Mouse (Mus musculus) liver, embryonic 11.5 days (tissue): ENCODE measurements around the gene Sacm1l. TPM values are rescaled to one million over a fixed set of nuclear protein-coding genes. Genes with fewer than 3 reads are reported as not detected.

ENCODE experiments used
- ATAC-seq: fragments of 200-750 bp; cut with Nextera tagmentation; replicated peaks from 2 replicates; pipeline ENCODE4 v1.8.0; 2017; ENCODE audit warnings: moderate number of reproducible peaks, mild to moderate bottlenecking, moderate TSS enrichment, moderate library complexity; ENCODE audit not compliant: low FRiP score
- DNase-seq: peaks from one replicate; pipeline ENCODE4 v3.0.0-alpha.2; 2017; ENCODE audit warnings: low spot score
- H3K27ac ChIP-seq: fragments of 300-500 bp; sonication (generic); 2 replicates; pipeline ENCODE4 v1.5.1; 2014; ENCODE audit warnings: mild to moderate bottlenecking, low read depth, low read length, control low read depth
- H3K27me3 ChIP-seq: fragments of 300-500 bp; sonication (generic); replicated peaks from 2 replicates; pipeline ENCODE4 v1.6.1; 2014; ENCODE audit warnings: low read length, mixed read lengths; ENCODE audit not compliant: control insufficient read depth, insufficient read depth
- H3K36me3 ChIP-seq: fragments of 300-500 bp; sonication (generic); 2 replicates; pipeline ENCODE4 v1.6.1; 2014; ENCODE audit warnings: mild to moderate bottlenecking, low read length, moderate library complexity, mixed read lengths; ENCODE audit not compliant: control insufficient read depth, insufficient read depth
- H3K4me1 ChIP-seq: fragments of 300-500 bp; sonication (generic); replicated peaks from 2 replicates; pipeline ENCODE4 v1.6.1; 2014; ENCODE audit warnings: low read length, mixed read lengths; ENCODE audit not compliant: control insufficient read depth, insufficient read depth
- H3K4me2 ChIP-seq: fragments of 300-500 bp; sonication (generic); 2 replicates; pipeline ENCODE4 v1.6.1; 2014; ENCODE audit warnings: mild to moderate bottlenecking, control low read depth, moderate library complexity
- H3K4me3 ChIP-seq: fragments of 300-500 bp; sonication (generic); 2 replicates; pipeline ENCODE4 v1.5.1; 2014; ENCODE audit warnings: low read depth, low read length, control low read depth
- H3K9ac ChIP-seq: fragments of 300-500 bp; sonication (generic); 2 replicates; pipeline ENCODE4 v1.6.1; 2014; ENCODE audit warnings: low read depth, low read length, control low read depth
- H3K9me3 ChIP-seq: fragments of 300-500 bp; sonication (generic); 2 replicates; pipeline ENCODE4 v1.6.1; 2016; ENCODE audit warnings: low read length, inconsistent platforms, mixed read lengths; ENCODE audit not compliant: control insufficient read depth
- WGBS: fragments of 180-500 bp; shearing (Covaris S2); extraction: QIAGEN DNeasy Blood & Tissue Kit; methylation state at CpG from one replicate; pipeline ENCODE4 v1.1.7; 2014; 5-methylcytosine and 5-hydroxymethylcytosine counted together
- polyA plus RNA-seq: library from polyadenylated mRNA; unstranded; fragments of >200 nt; fragmentation: Nextera tagmentation; extraction: Ambion mirVana; gene quantifications from 2 replicates; pipeline ENCODE4 v1.2.1, GENCODE M21; 2014

Gene Sacm1l
- polyA plus RNA-seq, 1 experiment from 2014 or later, result 44.5 TPM

- H3K27me3 ChIP-seq, result no peaks in the 10 kb centered on the region
- WGBS, result 90% methylated on average over 11 of the region's 11 CpGs
- H3K27ac ChIP-seq, result no peak overlapping the region
- no peak for ATAC-seq
- no peak overlapping the region for H3K4me3 ChIP-seq
- H3K9me3 ChIP-seq, result no peaks in the 10 kb centered on the region
- no peaks in the 10 kb centered on the region for H3K4me1 ChIP-seq
- H3K4me2 ChIP-seq, result no peak overlapping the region
- DNase-seq, result no peak
- no peak overlapping the region for H3K9ac ChIP-seq
- H3K36me3 ChIP-seq, result no peaks in the 10 kb centered on the region
Measured at GRCm38 (mm10) chr9:123625821-123626220, 96.3 kb downstream of the Sacm1l start.

GRCm38 (mm10) chr9:123631666-123632065 lies 102.1 kb downstream of the Sacm1l start:
- WGBS, result 82% methylated on average over 3 of the region's 3 CpGs
- no peak for ATAC-seq
- no peak overlapping the region for H3K9ac ChIP-seq

GRCm38 (mm10) chr9:123632281-123632680 lies 102.7 kb downstream of the Sacm1l start, which contains the start of gene Slc6a20b:
Slc6a20b (minus strand) TSS chr9:123632565.
- no peaks in the 10 kb centered on the region for H3K4me1 ChIP-seq
- no peak for DNase-seq
- 76% methylated on average over 6 of the region's 6 CpGs for WGBS
- H3K27me3 ChIP-seq, result no peaks in the 10 kb centered on the region
- no peak within 1 kb of the TSS for H3K4me2 ChIP-seq
- no peak within 1 kb of the TSS for H3K27ac ChIP-seq
- H3K9ac ChIP-seq, result no peak within 1 kb of the TSS
- no peaks in the 10 kb centered on the region for H3K36me3 ChIP-seq
- H3K9me3 ChIP-seq, result no peaks in the 10 kb centered on the region
- no peak for ATAC-seq
- H3K4me3 ChIP-seq, result no peak within 1 kb of the TSS

More at GRCm38 (mm10) chr9:123631666-123632065, 102.1 kb downstream of the Sacm1l start:
- H3K9me3 ChIP-seq, result no peaks in the 10 kb centered on the region
- H3K27ac ChIP-seq, result no peak overlapping the region
- H3K4me3 ChIP-seq, result no peak overlapping the region
- no peaks in the 10 kb centered on the region for H3K27me3 ChIP-seq
- H3K4me1 ChIP-seq, result no peaks in the 10 kb centered on the region
- H3K4me2 ChIP-seq, result no peak overlapping the region
- DNase-seq, result no peak
- no peaks in the 10 kb centered on the region for H3K36me3 ChIP-seq

GRCm38 (mm10) chr9:123632993-123633392 lies 103.4 kb downstream of the Sacm1l start:
- H3K4me3 ChIP-seq, result no peak overlapping the region
- H3K4me1 ChIP-seq, result no peaks in the 10 kb centered on the region
- no peaks in the 10 kb centered on the region for H3K9me3 ChIP-seq
- no peak overlapping the region for H3K9ac ChIP-seq
- DNase-seq, result no peak
- no peak overlapping the region for H3K27ac ChIP-seq
- no peaks in the 10 kb centered on the region for H3K27me3 ChIP-seq
- no peak overlapping the region for H3K4me2 ChIP-seq
- no peaks in the 10 kb centered on the region for H3K36me3 ChIP-seq
- 77% methylated on average over 3 of the region's 3 CpGs for WGBS
- ATAC-seq, result no peak

GRCm38 (mm10) chr9:123636771-123637170 lies 107.2 kb downstream of the Sacm1l start:
- 61% methylated on average over 5 of the region's 5 CpGs for WGBS
- ATAC-seq, result no peak
- no peaks in the 10 kb centered on the region for H3K4me1 ChIP-seq

GRCm38 (mm10) chr9:123638231-123638630 lies 108.7 kb downstream of the Sacm1l start:
- Histone ChIP-seq H3K9me3 (no peaks in the 10 kb centered on the region), H3K4me1 (no peaks in the 10 kb centered on the region), H3K27ac (no peak overlapping the region), H3K36me3 (no peaks in the 10 kb centered on the region), H3K9ac (no peak overlapping the region), H3K4me3 (no peak overlapping the region), H3K4me2 (no peak overlapping the region), H3K27me3 (no peaks in the 10 kb centered on the region)
- DNase-seq, result no peak
- ATAC-seq, result no peak; the same call in 1 of the 2 replicates

More at GRCm38 (mm10) chr9:123636771-123637170, 107.2 kb downstream of the Sacm1l start:
- Histone ChIP-seq H3K27me3 (no peaks in the 10 kb centered on the region), H3K4me3 (no peak overlapping the region), H3K9ac (no peak overlapping the region), H3K27ac (no peak overlapping the region), H3K4me2 (no peak overlapping the region), H3K36me3 (no peaks in the 10 kb centered on the region), H3K9me3 (no peaks in the 10 kb centered on the region)
- DNase-seq, result no peak

- Histone ChIP-seq H3K9me3 (no peaks in the 10 kb centered on the region), H3K27me3 (no peaks in the 10 kb centered on the region), H3K27ac (no peak overlapping the region), H3K4me2 (no peak overlapping the region), H3K4me1 (no peaks in the 10 kb centered on the region), H3K9ac (no peak overlapping the region), H3K36me3 (no peaks in the 10 kb centered on the region), H3K4me3 (no peak overlapping the region)
- DNase-seq, result no peak
- ATAC-seq, result peak; percentile 57; the same call in 1 of the 2 replicates
- WGBS, result 50% methylated on average over 1 of the region's 1 CpGs
Measured at GRCm38 (mm10) chr9:123638668-123639089, 109.1 kb downstream of the Sacm1l start.

GRCm38 (mm10) chr9:123640106-123640505 lies 110.5 kb downstream of the Sacm1l start:
- 60% methylated on average over 1 of the region's 1 CpGs for WGBS
- H3K4me1 ChIP-seq, result no peaks in the 10 kb centered on the region
- no peak overlapping the region for H3K9ac ChIP-seq
- H3K9me3 ChIP-seq, result no peaks in the 10 kb centered on the region
- DNase-seq, result no peak
- H3K27me3 ChIP-seq, result no peaks in the 10 kb centered on the region
- no peak overlapping the region for H3K27ac ChIP-seq
- H3K4me2 ChIP-seq, result no peak overlapping the region
- H3K4me3 ChIP-seq, result no peak overlapping the region
- ATAC-seq, result no peak
- no peaks in the 10 kb centered on the region for H3K36me3 ChIP-seq
